Mouse (Mus musculus) naive thymus-derived CD4-positive, alpha-beta T cell, adult 2 months (primary cell): ENCODE measurements around the gene Pcbp3.

ENCODE experiments used
- DNase-seq: peaks from one replicate; pipeline ENCODE4 v3.0.0-alpha.2; 2011; ENCODE audit warnings: low read depth

The Pcbp3 gene

DNA sequence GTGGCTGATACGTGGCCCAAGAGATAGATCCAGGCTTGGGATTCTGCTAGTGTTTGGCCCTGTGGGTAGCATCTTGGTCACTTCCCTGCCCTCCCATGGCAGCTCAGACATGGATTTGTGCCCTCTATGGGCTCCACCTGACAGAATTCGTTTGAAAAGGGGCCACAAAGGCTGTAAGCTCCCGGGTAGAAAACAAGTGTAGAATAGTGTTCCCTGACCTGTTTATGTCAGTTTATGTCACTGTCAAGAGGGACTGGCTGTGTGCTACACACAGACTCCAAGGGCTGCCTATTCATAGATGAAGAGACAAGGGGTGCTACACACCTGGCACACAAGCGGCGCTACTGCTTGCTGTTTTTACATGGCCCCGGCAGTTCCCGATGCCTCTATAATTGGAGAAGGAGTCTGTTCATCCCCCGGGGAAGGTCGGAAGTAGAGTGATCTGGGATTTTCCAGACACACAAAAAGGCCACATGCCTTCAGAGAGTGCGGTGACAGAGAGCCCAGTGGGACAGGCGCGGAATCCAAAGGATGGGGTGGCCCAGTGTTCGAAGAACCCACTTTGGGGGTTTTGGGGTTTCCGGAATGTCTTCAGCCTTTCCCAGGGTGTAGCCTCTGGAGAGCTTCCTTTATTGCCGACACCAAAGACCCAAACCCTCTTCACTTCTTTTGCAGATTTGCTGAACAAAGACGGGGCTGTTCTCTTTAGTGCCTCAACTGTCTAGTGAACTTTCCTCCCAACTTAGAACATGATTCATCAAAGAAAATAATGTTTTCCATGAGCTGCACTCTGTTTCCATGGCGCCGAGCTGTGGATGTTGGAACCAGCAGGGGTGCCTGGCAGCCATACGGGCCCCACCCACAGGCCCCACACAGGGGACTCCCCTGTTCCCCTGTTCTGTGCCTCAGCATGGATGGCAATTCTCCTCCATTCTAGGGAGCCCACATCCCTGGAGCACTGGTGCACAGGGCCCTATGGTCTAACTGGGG is 231.8 kb downstream of the Pcbp3 start:
- no peak for DNase-seq

DNA sequence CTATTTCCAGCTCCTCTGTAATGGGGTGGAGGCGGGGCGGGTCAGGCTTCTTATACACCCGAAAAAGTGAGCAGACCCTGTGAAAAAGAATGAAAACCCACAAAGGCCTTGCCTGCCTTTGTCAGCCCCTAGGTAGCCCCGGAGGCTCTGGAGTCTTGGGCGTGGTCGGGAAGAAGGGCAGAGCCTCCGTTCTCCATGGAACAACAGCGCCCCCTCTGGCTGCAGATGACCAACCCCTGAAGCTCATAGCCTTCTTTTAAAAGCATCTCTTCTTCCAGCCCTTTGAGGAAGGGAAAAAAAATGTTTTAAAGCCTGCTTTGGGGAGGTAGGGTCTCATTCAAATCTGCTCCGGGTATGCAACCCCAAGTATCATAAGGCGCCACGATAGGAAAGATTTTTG is 233.3 kb downstream of the Pcbp3 start:
- no peak for DNase-seq

DNA sequence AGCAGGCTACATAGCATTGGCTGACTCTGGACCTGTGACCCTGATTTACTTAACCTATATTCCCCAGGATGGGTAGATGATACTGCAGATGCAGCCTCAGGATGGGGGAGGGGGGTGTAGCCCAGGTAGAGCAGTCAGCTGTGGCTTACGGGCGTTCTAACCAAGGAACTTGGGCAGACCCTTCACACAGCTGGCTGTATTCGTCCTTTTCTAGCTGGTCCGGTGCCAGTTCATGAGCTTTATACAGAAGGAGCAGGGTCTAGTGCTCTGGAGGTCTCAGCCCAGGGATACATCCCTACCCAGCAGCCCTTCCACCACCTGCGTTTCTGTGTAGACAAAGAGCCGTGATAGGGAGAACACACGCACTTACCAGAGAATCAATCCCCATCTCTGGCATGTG is 234.4 kb downstream of the Pcbp3 start:
- no peak for DNase-seq

DNA sequence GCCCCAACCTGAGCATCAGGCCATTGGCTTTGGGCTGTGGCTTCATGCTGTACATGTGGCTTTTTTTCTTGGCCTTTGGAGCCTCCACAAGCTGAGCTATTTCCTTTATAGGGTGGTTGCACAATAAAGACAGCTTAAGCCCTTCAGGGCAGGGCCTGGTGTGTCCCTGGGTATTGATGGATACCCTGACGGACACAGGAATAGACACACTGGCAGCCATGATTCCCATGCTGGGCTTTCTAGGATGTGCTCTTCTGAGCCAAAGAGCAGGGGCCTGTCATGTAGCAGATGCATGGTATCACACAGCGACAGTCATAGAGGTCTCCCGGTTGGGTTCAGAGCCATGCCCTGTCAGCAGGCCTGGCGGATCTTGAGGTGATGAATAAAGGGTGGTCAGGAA is 234.8 kb downstream of the Pcbp3 start:
- DNase-seq, result no peak

DNA sequence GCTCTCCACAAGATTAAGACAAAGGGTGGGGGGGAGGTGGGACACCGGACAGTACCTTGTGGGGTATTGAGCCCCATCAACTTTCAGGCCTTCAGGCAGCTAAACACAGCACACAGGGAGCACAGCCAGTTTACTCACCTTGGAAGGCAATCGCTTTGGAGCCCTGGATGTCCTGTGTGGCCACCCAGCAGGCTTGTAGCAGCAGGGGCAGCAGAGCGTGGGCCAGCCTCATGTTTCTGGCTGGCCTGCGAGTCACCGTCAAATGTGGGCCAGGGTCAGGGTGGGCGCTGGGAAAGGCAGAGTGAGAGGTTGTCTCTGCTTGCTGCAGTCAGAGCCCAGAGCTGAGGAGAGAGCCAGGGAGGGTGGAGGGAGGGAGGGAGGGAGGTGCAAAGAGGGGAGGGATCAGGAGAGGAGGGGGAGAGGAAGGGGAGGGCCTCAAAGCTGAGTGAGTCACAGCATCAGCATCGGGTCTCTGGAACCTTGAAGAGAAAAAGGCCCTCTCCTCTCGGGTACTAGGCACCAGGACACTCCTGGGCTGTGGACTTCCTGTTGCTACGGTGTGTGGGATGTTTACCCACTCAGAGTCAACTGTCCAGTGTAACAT is 235.9 kb downstream of the Pcbp3 start, which contains the start of gene Col6a1:
Gene Col6a1 (minus strand): TSS at position 487 of the 604 bp plus-strand sequence.
- DNase-seq, result no peak

DNA sequence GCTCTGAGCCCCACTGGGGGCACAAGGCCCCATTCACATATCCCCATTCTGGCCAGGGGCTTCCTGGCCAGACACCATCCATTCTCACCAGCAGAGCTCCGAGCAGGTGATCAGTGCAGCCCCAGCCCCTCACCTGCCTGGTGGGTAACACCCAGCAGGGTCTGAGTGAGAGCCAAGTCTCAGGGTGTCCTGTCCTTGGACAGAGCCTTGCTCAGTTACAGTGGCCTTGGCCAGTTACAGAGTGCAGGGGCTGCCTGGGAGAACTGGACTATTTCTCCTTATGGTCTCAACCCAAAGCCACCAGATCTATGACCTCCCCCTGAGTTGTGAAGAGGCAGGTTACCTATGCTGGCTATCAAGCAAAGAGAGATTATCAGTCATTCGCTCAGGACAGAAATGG is 236.6 kb downstream of the Pcbp3 start:
- no peak for DNase-seq

DNA sequence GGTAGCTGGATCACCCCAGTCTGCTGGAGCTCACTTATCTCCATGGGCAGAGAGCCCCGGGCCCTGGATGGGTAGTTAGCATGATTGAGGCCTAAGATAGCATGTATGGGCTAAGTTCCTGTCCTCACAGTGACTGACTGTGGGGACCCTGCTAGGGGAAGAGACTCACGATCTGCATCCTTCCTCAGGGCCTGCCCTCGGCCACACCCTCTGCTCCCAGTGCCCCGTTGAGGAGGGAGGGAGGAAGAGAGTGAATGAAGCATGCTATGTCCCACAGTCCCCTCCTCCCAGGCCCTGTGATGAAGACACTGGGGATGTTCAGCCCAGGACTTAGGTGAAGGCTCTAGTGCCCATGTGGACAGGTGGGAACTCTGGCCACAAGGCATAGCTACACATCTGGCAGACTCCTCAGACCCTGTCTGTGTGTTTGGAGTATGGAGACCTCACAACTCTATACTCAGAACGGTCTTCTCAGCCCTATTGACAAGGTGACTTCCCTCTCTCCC is 237.4 kb downstream of the Pcbp3 start:
- DNase-seq, result no peak

DNA sequence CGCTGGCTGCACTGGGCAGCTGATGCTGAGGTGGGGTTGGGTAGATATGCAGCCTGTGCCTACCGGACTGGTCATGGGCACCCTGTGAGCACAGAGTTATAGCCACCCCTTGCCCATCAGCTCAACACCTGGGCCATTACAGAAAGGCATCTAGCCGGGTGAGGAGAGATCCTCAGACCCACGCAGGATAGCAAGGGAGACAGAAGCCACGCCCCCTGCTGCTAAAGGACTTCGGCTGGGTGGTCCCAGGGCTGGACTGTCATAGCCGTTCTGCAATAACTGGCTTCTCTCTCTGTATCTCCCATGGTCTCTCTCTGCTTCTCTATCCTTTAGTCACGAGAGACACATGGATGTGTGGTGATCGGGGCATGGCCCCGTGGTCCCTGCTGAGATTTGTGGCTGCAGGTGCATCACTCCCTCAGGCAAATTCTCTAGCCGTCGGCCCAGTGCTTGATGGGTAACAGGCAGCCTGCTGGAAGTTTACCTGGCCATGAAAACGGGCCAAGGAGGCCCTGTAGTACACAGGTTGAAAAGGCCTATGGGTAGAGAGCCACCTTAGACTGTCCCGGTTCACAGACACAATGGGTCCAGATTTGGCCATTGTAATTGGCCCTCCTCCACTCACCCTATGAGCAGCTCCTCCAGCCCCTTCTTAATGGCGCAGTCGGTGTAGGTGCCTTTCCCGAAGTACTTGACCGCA is 238.8 kb downstream of the Pcbp3 start:
- no peak for DNase-seq

DNA sequence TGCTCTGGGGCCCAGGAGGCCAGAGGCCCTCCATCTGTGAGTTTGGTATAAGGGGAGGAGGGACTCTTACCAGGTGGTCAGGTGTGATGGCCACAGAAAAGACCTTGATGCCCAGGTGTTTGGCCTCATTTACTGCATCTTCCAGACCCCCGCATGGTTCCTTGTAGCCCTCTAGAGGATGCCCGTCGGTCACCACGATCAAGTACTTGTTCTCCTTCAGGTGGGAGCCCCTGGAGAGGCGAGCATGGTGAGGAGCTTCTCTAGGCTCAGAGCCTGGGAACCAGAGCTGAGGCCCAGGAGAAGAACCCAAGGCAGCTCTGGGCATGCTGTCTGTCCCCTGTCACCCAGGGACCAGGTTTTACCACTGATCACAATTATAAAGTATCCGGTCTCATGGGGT is 239.9 kb downstream of the Pcbp3 start:
- no peak for DNase-seq

DNA sequence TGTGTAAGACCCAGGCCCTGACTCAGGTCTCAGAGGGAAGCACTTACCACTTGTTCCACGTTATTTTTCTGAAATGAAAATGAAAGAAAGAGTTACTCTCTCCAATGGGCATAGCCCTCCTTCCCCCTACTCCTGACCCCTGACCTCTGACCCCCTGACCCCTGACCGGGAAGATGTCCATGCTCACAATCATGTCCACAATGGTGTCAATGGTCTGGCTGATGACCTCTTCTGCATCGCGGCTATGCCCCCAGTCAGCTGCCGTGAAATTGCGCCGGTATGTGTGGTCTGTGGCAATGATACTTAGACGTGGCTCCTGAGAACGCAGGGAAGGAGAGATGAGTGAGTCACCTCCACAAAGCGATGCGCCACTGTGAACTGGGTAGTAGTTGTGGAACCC is 240.5 kb downstream of the Pcbp3 start:
- no peak for DNase-seq

DNA sequence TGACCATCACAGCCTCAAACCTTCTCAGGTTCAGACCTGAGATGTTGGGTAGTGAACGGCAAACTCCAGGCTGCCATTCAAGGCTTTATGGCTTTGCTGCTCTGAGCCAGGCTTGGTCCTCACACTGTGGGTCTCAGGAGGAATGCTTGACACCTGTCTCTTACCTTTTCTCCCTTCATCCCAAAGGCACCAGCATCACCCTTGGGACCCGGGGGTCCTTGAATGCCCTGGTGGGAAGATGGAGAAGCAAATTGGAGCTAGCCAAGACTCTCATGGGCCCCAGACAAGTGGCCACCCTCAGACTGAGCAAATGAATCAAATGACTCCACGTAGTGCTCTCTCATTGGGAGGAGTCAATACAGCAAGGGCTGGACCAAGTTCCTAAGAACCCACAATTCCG is 244.1 kb downstream of the Pcbp3 start:
- no peak for DNase-seq

DNA sequence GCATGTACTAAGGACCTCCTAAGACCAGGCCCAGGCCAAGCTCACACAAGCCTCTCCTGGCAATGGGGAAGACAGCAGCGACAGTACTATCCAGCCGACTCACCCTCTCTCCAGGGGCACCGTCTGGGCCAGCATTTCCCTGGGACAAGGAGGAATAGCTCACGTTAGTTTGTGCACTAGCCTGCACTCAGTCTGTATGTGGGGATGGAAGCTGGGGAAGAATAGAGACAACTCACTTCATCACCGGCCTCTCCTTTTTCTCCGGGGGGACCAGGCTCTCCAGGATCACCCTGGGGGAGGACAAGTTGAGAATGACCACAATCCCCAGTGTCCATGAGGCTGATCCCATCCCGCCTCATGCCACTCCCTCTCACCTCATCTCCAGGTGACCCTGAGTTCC is 244.7 kb downstream of the Pcbp3 start:
- DNase-seq, result no peak

DNA sequence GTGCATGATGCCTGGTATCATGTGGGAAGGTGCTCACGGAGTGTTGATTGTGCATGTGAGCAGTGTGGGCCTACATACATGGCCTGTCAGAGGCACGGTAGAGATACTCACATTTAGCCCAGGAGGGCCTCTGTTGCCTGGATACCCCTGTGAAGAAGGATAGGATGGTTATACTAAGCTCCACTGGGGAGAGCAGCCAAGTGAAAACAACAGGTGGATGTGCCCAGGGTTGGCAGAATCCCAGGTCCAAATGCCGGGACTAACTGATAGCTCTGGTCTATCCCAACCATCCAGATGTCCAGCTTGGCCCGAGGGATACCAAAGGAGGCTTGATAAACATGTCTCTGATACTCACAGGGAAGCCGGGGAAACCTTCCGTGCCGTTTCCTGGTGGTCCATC is 247.4 kb downstream of the Pcbp3 start:
- no peak for DNase-seq

DNA sequence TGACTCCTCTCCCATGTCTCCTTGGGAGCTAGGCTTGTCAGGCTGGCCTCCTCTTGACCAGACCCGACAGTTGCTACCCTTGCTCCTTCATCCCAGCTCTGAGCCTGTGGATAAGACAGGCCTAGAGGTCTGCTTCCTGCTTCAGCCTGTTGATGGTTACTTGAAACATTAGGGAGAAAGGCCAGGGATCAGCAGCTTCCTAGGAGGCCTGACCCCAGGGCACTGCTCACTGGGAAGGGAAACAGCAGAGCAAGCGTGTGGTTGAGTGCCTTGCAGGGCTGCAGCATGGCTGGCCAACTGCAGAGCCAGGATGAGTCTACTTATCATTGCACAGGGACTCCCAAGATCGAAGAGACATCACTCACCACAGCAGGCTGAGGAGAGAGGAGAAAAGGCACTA is 249.2 kb downstream of the Pcbp3 start:
- DNase-seq, result no peak
